Mouse (Mus musculus) spleen, adult 2 months (tissue): ENCODE data around the gene Hoxa3.

Source experiments
- CTCF ChIP-seq: fragments of 200-500 bp; IDR thresholded peaks from 2 replicates; pipeline ENCODE4 v1.5.1; 2011; ENCODE audit warnings: mild to moderate bottlenecking, inconsistent platforms; ENCODE audit not compliant: insufficient read depth, insufficient read length, insufficient replicate concordance; ENCODE audit errors: extremely low read depth
- POLR2A ChIP-seq: fragments of 200-500 bp; IDR thresholded peaks from 2 replicates; pipeline ENCODE4 v1.6.1; 2011; ENCODE audit warnings: low read depth, low read length, inconsistent platforms

- TF ChIP-seq CTCF: no peak
- no peak for TF ChIP-seq POLR2A
Measured at GRCm38 (mm10) chr6:52238155-52238545, 25.0 kb upstream of the Hoxa3 start.
